Mouse (Mus musculus) brain, embryonic 18.5 days (tissue): ENCODE measurements around the gene Cep41.

Experiments
- DNase-seq: peaks from one replicate; pipeline ENCODE4 v3.0.0-alpha.2; 2012; ENCODE audit warnings: low read depth, low spot score

Gene Cep41

DNA sequence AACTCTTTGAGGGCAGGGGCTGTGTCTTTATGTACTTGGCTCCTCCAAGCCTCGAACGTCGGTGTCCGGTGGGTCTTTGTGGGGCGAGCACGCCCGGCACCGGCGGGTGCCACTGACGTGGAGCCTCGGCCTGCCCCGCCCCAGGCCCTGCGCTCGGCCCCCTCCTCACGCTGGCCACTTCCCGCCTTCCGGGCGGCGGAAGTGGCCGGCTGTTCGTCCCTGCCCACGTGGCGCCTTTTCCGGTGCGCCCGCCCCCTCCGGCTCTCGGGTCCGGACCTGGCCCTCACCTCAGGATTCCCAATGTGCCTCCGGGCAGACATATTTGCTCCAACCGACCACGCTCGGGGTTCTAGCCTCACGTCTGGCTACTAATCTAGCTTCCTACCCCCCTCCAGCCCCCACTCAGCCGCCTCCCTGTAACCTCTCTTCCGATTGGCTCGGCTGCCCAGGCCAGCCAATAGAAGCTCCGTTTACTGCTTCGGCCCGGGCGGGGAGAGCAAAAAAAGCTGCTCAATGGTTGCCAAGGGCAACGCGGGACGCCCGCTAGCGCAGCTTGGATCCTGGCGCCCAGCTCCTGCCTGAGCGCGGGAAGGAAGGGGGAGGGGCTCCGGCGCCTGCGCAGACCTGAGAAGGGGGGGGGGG is at the start of gene Cep41:
Gene Cep41, minus strand, starts transcription at position 400 of the 642 bp plus-strand sequence.
- peak; percentile 95 for DNase-seq

DNA sequence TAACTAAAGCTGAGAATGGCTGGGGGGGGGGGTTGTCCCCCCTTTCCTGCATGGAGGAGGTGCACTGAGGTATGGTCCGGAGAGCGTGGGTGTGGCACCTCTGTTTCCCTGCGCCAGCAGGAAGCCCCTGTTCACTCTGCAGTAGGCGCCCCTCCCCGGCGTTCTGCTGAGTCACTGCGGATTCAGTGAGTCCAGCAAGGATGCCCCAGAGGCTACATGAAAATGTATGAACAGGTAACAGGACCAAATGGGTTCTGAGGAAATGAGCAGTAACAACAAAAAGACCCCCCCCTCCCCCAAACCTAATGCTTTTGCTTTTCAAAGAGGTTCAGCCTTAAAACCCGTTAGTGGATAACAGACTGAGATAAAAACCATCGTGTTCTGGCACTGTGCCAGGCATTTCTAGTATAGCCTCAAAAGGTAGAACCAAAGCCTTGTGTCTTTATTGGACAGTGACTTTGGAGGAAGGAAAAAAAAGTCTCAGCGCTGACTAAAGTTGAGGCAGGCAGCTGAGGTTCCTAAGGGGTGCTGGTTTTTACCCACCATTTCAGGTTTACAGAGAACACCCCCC is 45.7 kb upstream of the Cep41 start:
- DNase-seq = no peak

DNA sequence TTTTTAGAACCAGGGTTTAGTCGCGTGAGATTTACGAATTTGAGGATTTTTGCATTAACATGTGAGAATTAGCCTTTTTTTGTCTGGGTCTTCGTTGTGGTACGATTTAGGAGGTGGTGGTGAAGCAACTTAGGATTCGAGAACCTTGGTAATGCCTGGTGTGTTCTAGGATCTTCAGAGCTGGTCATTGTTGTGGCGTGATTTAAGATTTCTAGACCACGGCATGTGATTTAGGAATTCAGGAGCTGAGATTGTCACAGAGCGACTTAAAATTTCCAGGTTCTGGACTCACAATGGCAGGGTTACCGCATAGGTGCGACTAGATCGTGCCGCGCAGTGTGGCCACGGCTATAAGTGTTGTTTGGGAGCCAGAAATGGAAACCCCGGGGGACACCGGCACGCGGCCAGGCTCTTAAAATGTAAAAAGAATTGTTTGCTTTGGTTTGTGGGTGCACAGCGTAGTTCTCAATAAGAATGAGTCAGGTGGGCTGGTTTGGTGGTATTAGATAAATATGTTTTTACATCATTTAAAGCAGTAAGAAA is 45.0 kb upstream of the Cep41 start:
- DNase-seq = no peak

DNA sequence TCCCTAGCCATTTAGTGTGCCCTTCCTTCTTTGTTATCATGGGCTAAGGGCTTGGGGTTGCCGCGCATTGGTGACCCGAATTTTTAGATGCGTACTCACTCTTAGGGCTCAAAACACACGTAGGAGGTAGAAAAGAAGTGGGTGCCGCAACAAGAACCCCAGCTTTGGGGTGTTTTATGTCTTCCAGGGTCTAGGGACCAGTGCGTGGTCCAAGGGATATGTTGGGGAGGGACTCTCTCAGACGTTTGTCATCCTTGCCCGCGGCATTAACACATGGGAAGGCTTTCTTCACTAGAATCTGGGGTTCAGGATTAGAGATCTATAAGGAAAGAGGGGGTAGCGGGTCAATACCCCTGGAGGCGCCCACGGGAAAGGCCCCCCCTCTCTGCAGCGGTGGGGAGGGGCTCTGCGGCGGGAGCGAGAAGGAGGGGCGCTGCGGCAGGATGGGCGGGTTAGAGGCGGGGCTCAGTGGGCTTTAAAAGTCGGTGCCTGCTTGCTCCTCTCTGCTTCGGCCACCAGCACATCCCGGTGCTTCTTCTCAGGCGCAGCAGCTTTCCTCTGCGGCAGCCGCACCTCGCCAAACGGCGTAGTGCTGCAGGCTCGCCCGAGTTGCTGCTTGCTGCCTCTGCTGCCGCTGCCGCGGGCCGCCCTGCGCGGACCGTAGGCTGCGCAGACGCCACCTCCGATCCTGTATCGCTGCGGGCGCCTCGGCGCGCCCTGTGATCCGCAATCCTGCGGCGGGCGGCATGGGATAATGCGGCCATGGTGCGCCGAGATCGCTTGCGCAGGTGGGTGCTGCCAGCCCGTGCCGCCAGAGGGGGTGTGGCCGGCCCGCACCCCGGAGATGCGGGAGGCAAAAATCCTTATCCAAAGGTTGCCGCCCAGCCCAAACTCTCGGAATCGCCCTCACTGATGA is 44.3 kb upstream of the Cep41 start:
- DNase-seq = no peak

DNA sequence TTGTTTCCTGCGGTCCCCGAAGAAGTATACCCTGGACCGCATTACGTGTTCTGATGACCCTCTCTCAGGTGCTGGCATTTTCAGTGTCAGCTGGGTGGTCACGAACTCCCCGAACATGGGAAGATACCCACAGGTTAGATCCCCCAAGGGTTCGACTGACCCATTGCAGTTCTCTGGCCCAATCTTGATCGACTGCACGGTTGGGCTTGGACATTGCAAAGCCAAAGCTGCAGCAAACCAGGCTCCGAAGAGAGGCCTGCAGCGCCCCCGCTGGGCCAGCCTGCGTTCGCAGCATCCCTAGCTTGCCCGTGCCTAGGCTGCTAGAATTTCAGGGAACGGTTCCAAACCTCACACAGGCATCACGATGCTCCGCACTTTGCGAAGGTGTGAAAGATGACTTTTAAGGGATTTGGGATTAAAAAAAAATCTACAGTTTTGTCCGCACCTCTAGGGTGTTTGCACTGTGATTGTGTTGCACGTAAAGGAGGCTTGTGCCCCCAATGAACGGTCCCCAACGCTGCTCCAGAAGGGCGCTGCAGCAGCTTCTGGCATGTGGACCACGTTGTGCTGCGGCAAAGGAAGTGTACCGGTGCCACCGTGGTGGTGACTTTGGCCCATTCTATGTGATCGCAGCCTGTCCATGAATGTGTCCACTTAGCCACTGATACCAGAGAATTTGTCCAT is 43.5 kb upstream of the Cep41 start:
- DNase-seq = no peak

DNA sequence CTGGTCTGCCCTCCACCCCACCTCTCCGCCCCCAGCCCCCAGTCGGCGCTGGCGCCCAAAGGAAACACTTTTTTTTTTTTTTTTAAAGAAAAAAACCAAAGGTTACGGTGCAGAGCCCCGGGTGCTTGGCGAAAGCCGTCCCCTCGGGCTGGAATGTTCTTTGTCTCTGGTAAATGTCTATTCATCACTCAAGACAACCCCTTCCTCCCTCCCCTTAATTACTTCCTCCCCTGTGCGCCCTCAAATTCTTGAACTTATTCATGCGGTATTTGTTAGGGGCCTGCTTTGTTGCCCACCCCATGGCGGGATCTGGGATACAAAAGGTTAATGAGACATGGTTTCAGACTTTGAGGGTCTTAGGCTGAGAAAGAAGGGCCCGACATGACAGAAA is 42.8 kb upstream of the Cep41 start:
- DNase-seq = no peak

DNA sequence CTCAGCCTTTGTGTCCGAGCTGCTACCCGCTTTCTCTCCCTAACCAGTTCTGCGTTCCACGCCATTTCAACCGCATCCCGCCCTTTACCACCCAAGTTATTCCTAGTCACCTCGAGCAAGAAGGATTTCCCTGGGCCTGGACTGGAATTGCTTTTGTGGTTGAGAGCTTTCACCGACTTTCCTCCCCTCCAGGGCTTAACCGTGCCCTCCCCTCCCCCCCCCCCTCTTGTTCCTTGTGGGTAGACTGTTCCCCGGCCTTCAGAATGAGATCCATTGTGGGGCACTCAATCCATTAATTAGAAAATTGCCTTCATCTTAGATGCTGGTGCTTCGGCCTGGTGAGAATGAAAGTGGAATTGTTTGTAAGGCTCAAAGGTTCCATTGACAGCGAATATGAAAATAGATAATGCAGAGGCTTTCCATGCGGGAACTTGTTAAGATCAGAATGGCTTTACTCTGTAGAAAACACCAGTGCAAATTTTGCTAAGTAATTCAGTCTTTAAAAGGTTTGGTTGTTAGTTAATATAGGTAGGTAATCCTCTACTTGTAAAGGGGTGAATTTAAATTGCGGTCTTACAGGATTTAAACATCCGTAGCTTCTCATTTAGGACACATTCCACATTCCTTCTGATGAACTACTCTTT is 42.3 kb upstream of the Cep41 start:
- no peak for DNase-seq

DNA sequence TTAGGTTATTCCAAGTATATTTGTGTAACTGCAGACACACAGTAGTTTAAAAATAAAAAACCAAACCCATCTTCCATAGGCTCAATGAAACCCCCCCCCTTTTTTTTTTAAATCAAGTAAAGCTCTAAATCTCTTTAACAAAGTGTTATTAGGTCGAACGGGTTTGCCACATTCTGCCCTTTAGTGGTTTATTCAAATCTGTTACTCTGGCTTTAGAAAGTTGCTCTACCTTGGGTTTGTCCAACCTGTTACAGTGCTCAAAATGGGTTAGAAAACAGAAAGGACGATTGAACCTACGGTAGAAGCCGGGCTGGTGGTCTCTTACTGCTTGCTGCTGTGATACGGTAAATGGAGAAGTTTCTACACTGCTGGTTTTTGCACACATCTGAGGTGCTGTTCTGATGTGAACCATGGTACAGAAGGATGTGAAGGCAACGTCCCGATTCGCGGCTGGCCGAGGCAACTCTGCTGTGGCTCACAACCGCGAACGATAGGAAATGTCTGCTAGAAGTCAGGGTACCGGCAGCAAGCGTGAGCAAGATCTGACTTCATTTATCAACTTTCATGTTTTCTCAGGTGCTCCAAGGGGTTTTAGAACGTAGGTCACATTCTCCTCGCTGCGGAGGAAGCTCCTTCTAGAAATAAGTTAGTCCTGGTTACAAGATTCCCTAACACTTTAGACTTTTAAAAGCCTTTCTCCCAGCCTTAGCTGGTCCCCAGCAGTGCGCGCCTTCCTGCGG is 41.6 kb upstream of the Cep41 start:
- no peak for DNase-seq

DNA sequence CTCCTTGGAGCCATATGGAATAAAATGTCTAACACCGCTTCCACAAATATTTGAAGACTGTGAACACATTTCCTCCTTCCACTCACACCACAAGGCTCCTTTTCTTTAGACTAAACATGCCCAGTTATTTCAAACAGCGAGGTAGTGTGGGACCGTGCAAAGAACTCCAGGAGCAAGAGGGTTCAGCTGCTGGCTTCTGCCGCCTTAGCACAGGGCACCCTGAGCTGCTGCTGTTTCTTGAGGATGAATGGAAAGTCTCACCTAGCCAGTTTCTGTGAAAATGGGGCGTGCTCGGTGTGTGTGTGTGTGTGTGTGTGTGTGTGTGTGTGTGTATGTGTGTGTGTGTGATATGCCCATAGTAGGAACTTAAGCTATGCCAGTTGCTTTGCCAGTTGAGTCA is 40.9 kb upstream of the Cep41 start:
- DNase-seq = no peak

DNA sequence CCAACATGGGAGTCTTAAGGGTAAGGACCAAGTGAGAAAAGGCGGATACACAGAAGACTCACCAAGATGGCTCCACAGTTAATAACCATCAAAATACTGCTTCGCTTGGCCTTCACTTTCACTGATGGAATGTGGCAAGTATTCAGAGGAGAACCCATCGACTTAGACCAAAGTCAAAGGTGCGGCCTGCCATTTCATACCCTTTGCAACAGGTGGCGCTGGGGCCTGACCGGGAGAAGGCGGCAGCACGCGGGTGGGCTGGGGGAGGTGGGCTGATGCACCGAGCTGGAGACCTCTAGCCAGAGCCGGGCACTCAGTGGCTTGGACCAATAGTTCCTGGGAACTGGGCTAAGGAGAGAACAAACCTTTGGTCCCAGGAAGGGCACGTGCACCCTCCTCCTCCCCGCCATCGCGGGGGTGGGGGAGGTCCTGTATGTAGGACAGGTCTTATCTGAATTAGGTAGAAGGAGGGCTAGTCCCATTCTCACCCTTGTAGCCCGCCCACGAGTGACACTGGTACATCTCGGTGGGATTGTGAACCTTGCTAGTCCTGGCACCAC is 39.1 kb upstream of the Cep41 start:
- no peak for DNase-seq

DNA sequence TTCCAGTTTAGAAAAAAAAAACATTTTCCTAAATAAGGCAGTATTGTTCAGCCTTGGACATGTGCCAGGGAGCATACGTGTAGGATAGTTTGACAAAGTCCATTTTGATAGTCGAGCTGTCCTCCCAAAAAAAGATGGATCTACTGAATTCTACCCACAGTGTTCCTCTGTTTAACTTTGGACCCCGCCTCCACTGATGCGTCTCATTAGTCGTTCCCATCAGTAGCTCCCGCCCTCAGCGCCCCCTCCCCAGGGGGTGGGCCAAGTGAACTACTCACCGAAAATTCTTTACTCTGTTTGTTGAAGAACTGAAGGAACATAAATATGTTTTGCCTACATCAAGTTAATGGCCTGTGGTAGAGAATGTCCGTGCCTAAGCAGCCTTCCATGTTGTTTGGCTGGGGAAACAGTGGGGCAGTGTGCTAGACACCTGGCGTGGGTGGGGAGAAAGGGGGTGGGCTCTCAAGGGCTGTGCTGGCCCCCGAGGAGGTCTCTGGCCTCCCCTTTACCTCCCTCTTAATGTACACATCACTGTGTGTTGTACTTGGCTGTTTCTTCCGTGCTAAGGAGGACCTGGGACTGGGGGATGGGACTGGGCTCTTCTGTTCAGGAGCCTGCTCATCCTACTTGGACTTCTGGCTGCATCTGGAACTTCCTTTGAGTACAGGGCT is 36.9 kb upstream of the Cep41 start:
- DNase-seq = no peak

DNA sequence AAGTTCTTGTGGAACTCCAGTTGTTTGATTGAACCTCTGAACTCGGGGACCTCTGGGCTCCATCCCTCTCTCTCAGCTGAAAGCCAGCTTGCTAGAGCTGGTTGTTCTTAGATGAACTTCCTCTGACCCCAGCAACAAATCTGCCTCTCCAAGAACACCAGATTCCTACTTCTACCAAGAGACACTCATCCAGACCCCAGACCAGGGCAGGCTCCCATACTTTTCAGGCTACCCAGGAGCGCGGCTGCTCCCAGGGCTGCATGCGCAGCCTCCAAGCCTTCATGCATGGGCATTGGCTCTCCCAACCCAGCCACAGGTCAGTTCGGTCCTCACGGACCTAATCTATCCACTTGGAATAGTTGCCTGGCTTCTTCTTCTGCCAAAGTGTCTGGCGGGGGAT is 29.8 kb upstream of the Cep41 start, which contains the start of gene Mest:
Gene Mest, plus strand, starts transcription at position 217 of the 400 bp plus-strand sequence.
- no peak for DNase-seq

DNA sequence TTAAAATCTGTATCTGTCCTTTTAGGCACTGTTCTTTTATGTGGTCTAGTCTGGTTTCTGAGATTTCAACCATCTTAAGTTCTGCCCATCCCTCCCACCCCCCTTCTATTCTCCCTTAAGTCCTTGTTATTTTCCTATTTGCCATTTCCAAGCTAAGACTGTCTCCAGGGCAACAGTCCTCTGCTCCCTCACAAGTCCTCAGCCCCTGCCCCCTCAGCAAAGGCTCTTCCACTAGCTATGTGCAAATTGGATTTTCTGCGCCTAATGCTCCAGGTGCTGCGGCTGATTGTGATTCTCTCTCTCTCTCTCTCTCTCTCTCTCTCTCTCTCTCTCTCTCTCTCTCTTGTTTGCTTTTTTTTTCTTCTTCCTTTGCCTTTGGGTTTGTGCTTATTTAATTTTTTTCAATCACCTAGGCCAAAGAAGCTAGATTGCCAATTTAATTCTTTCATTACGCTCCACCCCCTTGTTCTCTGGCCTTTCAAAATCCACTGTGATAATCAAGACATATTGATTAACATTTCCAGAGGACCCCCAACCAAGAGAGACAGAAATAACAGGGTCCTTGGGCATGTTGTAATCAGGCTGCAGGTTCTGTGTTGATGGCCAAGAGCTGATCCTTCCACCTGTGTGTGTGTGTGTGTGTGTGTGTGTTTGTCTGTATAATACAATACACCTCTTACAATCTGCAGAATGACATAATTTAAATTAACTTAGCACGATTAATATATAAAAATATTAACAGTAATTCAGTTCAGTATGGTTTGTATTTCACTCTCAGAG is 29.0 kb upstream of the Cep41 start:
- no peak for DNase-seq

DNA sequence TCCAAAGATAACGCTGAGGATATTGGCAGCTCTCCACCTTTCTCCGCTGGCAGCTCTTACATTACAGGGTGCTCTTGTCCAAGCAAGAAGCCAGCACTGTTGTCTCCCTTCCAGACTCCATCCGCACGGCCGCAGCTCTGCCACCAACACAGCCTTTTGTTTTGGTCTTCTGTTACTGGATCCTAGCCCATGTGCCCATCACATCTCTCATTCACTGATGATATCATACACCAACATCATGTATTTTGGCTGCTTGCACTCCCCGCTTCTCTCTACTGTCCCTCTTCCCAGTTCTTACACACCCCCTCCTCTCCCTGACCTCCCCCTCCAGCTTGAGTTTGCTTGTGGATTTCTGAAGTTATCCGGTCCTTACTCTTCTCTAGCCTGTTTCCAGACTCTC is 23.2 kb upstream of the Cep41 start:
- no peak for DNase-seq

DNA sequence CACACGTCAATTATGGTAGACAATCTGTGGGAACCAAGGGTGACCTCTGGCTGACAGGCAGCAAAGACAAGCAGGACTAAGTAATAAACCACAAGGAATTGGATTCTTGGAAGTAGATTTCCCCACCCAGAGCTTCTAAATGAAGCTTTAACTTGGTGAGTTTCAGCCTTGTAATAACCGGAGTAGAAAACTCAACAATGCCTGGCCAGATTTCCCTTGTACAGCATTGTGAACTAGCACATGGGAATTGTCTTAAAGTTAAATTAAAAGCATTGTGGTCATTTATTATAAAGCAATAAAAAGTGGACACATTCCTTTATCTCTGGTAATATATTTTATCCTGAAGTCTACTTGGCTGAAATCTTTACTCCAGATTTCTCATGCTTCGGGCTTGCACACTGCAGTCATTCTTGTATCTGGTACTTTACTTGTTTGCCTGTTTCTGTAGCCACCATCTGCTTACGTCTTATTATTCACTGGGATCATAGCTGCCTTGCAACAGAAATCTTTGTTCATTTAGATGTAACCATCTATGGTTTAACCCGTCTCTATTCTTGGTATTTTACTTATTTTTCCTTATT is 21.4 kb upstream of the Cep41 start:
- no peak for DNase-seq

DNA sequence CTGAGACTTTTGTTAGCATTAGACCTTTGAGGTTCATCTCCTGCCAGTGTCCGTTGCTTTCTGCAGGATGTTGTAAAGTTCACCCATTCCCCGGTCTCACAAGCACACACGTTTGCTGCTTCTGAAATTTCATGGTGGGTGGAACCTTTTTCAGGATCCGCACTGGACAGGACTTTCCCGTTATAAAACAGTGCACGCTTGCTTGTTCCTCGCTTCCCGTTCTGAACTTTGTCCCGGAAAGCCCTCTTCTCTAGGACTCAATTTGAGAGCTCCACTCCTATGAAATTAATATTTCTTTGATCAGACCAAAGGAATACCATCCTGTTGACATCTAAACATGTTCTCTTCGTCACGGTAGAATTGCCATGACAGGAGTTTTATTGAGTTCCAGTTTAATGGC is 20.3 kb upstream of the Cep41 start:
- no peak for DNase-seq

DNA sequence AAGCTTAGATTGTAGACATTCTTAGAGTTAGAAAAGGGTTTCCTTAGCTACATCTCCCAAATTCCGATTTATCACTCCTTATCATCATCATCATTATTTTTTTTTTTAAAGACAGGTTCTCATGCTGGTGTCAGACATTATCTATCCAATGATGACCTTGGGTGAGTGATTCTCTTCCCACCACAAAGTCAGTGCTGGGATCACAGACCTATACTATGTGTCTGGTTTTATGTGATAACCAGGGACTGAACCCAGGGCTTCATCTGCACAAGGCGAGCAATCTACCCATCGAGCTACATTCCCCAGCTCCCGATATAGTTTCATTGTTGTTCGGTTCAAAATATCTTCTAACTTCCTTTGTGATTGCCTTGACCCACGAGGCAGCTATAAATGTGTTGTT is 19.9 kb upstream of the Cep41 start:
- no peak for DNase-seq

DNA sequence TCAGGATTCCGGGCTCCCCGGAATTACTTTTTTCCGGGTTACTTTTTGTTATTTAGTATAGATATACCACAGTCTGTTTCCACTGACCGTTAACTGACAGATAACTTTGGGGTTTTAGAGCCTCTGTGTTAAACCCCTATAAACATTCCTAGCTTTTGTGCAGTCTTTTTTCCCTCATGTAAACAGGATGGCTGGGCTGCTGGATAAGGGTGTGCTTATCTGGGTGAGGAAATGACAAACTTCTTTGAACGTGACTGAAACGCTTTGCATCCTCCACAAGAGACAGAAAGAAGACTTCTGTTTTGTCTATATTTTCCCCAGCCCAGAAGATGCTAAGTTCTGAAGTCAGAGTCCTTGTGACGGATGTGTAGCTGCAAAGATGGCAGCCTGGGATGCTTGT is 18.9 kb upstream of the Cep41 start:
- no peak for DNase-seq

DNA sequence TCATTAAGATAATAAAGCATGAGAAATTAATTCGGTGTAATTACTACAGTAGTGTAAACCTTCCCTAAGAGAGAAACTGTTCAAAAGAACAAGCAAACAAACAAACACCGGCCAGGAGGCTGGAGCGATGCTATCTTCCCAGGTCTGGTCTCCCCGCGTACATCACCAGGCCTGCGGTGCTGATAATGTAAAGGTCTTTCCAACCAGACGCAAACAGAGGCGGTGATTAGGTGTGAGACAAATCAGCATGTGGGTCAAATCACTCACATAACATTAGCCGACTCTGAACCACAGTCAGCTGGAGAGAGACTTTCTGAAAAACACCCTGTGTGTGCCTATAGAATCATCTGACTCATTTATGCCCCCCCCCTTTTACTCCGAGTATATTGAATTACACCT is 17.8 kb upstream of the Cep41 start:
- DNase-seq = no peak
